Mouse (Mus musculus) forebrain, embryonic 11.5 days (tissue): ENCODE results near the gene Axin2. TPM values are rescaled to one million over a fixed set of nuclear protein-coding genes. Genes with fewer than 3 reads are reported as not detected.

Experiments used
- ATAC-seq: fragments of 200-750 bp; cut with Nextera tagmentation; replicated peaks from 2 replicates; pipeline ENCODE4 v1.8.0; 2017; ENCODE audit warnings: moderate TSS enrichment; ENCODE audit not compliant: low FRiP score
- DNase-seq: peaks from one replicate; pipeline ENCODE4 v3.0.0-alpha.2; 2017; ENCODE audit warnings: low spot score
- H3K27ac ChIP-seq: fragments of 300-500 bp; sonication (generic); 2 replicates; pipeline ENCODE4 v1.5.1; 2014; ENCODE audit warnings: low read depth, low read length
- H3K27me3 ChIP-seq: fragments of 300-500 bp; sonication (generic); 2 replicates; pipeline ENCODE4 v1.6.1; 2014; ENCODE audit warnings: mild to moderate bottlenecking, low read length, mixed read lengths; ENCODE audit not compliant: control insufficient read depth, insufficient read depth
- H3K36me3 ChIP-seq: fragments of 300-500 bp; sonication (generic); 2 replicates; pipeline ENCODE4 v1.6.1; 2014; ENCODE audit warnings: mild to moderate bottlenecking, low read length, moderate library complexity, mixed read lengths; ENCODE audit not compliant: control insufficient read depth, insufficient read depth
- H3K4me1 ChIP-seq: fragments of 300-500 bp; sonication (generic); replicated peaks from 2 replicates; pipeline ENCODE4 v1.6.1; 2014; ENCODE audit warnings: low read length, mixed read lengths; ENCODE audit not compliant: control insufficient read depth, insufficient read depth
- H3K4me2 ChIP-seq: fragments of 300-500 bp; sonication (generic); 2 replicates; pipeline ENCODE4 v1.6.1; 2014; ENCODE audit warnings: low read depth, mild to moderate bottlenecking, low read length, moderate library complexity, mixed read lengths; ENCODE audit not compliant: severe bottlenecking
- H3K4me3 ChIP-seq: fragments of 300-500 bp; sonication (generic); 2 replicates; pipeline ENCODE4 v1.5.1; 2014; ENCODE audit warnings: low read depth, low read length
- H3K9ac ChIP-seq: fragments of 300-500 bp; sonication (generic); 2 replicates; pipeline ENCODE4 v1.6.1; 2014; ENCODE audit warnings: low read length
- H3K9me3 ChIP-seq: fragments of 300-500 bp; sonication (generic); 2 replicates; pipeline ENCODE4 v1.6.1; 2016; ENCODE audit warnings: low read length, mixed read lengths; ENCODE audit not compliant: control insufficient read depth
- WGBS: fragments of 180-500 bp; shearing (Covaris S2); extraction: QIAGEN DNeasy Blood & Tissue Kit; methylation state at CpG from one replicate; pipeline ENCODE4 v1.1.7; 2014; 5-methylcytosine and 5-hydroxymethylcytosine counted together
- polyA plus RNA-seq: library from polyadenylated mRNA; unstranded; fragments of >200 nt; fragmentation: Nextera tagmentation; extraction: Ambion mirVana; gene quantifications from 2 replicates; pipeline ENCODE4 v1.2.1, GENCODE M21; 2014

Axin2 gene
- polyA plus RNA-seq, 1 experiment from 2014 or later: 20.9 TPM

DNA sequence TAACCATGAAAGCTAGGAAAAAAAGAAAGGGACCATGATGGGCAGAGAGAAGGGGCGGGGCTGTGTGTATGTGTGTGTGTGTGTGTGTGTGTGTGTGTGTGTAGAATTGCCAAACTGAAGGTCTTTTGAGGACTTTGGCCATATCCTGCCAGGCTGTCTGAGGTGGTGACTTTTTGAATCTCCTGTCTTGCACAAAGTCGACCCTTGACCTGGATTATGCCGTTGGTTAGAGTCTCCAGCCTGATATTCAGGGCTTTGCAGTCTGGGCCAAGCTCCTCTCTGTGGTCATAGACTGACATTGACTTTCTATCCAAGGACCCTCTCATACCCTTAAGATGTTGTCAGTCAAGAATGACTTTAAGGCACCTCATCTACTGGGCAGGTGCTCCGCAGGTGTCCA is 35.8 kb downstream of the Axin2 start:
- H3K27me3 ChIP-seq: no peaks in the 10 kb centered on the region
- H3K4me2 ChIP-seq: no peak overlapping the region
- H3K9me3 ChIP-seq: no peaks in the 10 kb centered on the region
- H3K4me3 ChIP-seq: no peak overlapping the region
- H3K9ac ChIP-seq: no peak overlapping the region
- DNase-seq: no peak
- no peaks in the 10 kb centered on the region; the same call in 1 of the 2 replicates for H3K4me1 ChIP-seq
- no peak overlapping the region for H3K27ac ChIP-seq
- no peak for ATAC-seq
- H3K36me3 ChIP-seq: no peaks in the 10 kb centered on the region; the same call in 1 of the 2 replicates
- WGBS: 96% methylated on average over 4 of the region's 4 CpGs

GRCm38 (mm10) chr11:108958349-108958748 is 38.2 kb downstream of the Axin2 start:
- WGBS: 50% methylated on average over 5 of the region's 5 CpGs
- Histone ChIP-seq H3K36me3 (no peaks in the 10 kb centered on the region; the same call in 1 of the 2 replicates), H3K4me1 (no peaks in the 10 kb centered on the region; the same call in 1 of the 2 replicates), H3K9ac (no peak overlapping the region), H3K9me3 (no peaks in the 10 kb centered on the region), H3K4me2 (no peak overlapping the region), H3K27ac (no peak overlapping the region), H3K4me3 (no peak overlapping the region), H3K27me3 (no peaks in the 10 kb centered on the region)
- DNase-seq (peak; percentile 50), ATAC-seq (0 out of 2 replicates have a peak, but pooled peaks have one; percentile 44)

- ATAC-seq (no peak), DNase-seq (peak; percentile 28)
- H3K9me3 ChIP-seq: no peaks in the 10 kb centered on the region
- H3K36me3 ChIP-seq: no peaks in the 10 kb centered on the region
- no peaks in the 10 kb centered on the region for H3K27me3 ChIP-seq
- H3K4me1 ChIP-seq: no peaks in the 10 kb centered on the region; the same call in 1 of the 2 replicates
- H3K27ac ChIP-seq: no peak overlapping the region
- H3K9ac ChIP-seq: no peak overlapping the region
- 63% methylated on average over 5 of the region's 5 CpGs for WGBS
- H3K4me2 ChIP-seq: no peak overlapping the region
- no peak overlapping the region for H3K4me3 ChIP-seq
These were observed 39.0 kb downstream of the Axin2 start for GRCm38 (mm10) chr11:108959196-108959595.

- Histone ChIP-seq H3K36me3 (no peaks in the 10 kb centered on the region), H3K9ac (peak overlapping the region; percentile 27; the same call in 1 of the 2 replicates), H3K4me3 (no peak overlapping the region; the same call in 1 of the 2 replicates), H3K27me3 (no peaks in the 10 kb centered on the region), H3K4me2 (0 out of 2 replicates have a peak overlapping the region, but pooled peaks have one; percentile 6), H3K4me1 (no peaks in the 10 kb centered on the region; the same call in 1 of the 2 replicates), H3K27ac (peak overlapping the region; percentile 3; the same call in 1 of the 2 replicates), H3K9me3 (no peaks in the 10 kb centered on the region)
- peak; percentile 55 for DNase-seq
- WGBS: 4% methylated on average over 11 of the region's 11 CpGs
- peak; percentile 63 for ATAC-seq
These were observed 41.5 kb downstream of the Axin2 start for GRCm38 (mm10) chr11:108961651-108962065.

DNA sequence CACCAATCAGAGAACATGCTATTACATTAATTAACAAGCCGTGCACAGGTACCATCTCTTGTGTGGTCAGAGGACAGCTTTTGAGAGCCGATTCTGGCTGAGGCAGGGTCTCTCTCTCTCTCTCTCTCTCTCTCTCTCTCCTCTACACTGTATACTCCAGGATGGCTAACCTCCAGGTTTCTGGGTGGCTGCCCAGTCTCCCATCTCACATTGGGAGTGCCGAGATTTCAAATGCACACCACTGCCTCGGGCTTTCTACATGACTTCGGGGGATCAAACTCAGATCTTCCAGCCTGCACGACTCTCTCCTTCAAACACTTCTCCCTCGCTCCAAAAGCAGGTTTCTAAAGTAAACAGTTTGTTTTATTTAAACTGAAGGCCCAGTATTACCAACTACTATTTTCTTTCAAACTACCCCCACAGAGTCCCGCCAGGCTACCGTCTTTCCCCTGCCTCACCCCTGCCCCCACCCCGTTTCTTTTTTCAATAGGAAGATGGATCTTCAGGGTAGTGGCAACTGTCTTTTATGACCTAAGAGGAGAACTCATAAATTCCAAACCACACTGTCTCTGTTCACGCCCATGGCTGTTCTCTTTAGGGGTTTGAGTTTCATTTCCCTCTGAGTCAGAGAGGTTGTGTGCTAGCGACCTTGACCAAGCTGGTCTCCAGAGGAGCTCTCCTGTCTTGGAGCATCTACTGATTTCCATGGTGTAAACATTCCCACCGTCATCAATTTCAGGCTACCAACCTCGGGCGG is 43.5 kb downstream of the Axin2 start:
- no peak overlapping the region for H3K9ac ChIP-seq
- no peaks in the 10 kb centered on the region; the same call in 1 of the 2 replicates for H3K4me1 ChIP-seq
- H3K27ac ChIP-seq: no peak overlapping the region
- DNase-seq (peak; percentile 25), ATAC-seq (no peak)
- no peaks in the 10 kb centered on the region for H3K27me3 ChIP-seq
- no peak overlapping the region for H3K4me2 ChIP-seq
- H3K36me3 ChIP-seq: no peaks in the 10 kb centered on the region
- WGBS: 89% methylated on average over 15 of the region's 15 CpGs
- no peak overlapping the region for H3K4me3 ChIP-seq
- H3K9me3 ChIP-seq: no peaks in the 10 kb centered on the region

DNA sequence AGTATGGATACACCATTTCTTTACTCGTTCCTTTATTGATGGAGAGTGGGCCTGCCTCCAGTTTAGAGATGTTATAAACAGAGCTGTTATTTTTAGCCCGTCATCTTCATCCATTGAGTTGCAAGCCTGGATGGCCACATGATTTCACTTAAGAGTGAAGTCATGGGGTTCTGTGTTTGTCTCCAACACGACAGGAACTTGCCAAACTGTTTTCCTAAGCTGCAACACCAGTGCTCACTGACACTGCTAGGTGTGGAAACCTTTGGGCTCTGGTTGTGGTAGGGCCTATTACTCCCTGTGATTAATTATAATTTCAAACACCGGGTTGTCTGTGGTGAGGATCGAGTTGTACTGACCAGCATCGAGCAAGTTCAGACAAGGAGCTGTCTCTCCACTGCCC is 45.6 kb downstream of the Axin2 start:
- WGBS: 78% methylated on average over 6 of the region's 6 CpGs

DNA sequence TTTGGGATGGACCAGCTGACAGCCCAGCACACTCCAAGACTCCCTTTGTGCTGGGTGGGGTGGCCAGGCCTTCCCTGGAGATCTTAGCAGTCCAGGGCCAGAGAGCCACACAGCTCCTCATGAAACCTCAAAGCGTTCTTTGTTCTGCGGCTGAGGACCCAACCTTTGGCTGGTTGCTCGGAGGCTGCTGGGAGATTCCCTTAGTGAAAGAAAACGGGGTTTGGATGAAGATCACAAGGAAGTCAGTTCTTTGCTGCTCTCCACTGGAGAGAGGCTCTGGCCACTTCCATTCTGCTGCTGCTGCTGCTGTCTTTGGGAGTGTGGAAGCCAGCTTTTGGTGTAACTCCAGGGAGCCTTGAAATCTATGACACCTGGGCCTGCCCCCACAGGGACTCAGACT is 53.3 kb downstream of the Axin2 start:
- 56% methylated on average over 4 of the region's 4 CpGs for WGBS
- H3K36me3 ChIP-seq: no peaks in the 10 kb centered on the region

More for the DNA sequence above, 45.6 kb downstream of the Axin2 start:
- peak; percentile 35 for DNase-seq
- H3K9ac ChIP-seq: no peak overlapping the region
- H3K9me3 ChIP-seq: no peaks in the 10 kb centered on the region
- no peaks in the 10 kb centered on the region for H3K27me3 ChIP-seq
- H3K4me2 ChIP-seq: no peak overlapping the region
- no peak for ATAC-seq
- no peak overlapping the region for H3K27ac ChIP-seq
- H3K4me1 ChIP-seq: no peaks in the 10 kb centered on the region; the same call in 1 of the 2 replicates
- no peaks in the 10 kb centered on the region for H3K36me3 ChIP-seq
- H3K4me3 ChIP-seq: no peak overlapping the region

GRCm38 (mm10) chr11:108973866-108974265 is 53.7 kb downstream of the Axin2 start:
- ATAC-seq (no peak), DNase-seq (no peak)
- H3K4me3 ChIP-seq: no peak overlapping the region
- H3K36me3 ChIP-seq: no peaks in the 10 kb centered on the region
- H3K9me3 ChIP-seq: no peaks in the 10 kb centered on the region
- 0 out of 2 replicates have a peak, but pooled peaks cover 6% of the 10 kb centered on the region for H3K4me1 ChIP-seq
- no peaks in the 10 kb centered on the region for H3K27me3 ChIP-seq
- H3K4me2 ChIP-seq: no peak overlapping the region
- WGBS: 46% methylated on average over 5 of the region's 5 CpGs
- H3K9ac ChIP-seq: no peak overlapping the region
- no peak overlapping the region for H3K27ac ChIP-seq

More for the DNA sequence above, 53.3 kb downstream of the Axin2 start:
- Histone ChIP-seq H3K4me2 (no peak overlapping the region), H3K27ac (no peak overlapping the region), H3K9me3 (no peaks in the 10 kb centered on the region), H3K9ac (no peak overlapping the region), H3K27me3 (no peaks in the 10 kb centered on the region), H3K4me3 (no peak overlapping the region), H3K4me1 (0 out of 2 replicates have a peak, but pooled peaks cover 6% of the 10 kb centered on the region)
- DNase-seq (no peak), ATAC-seq (no peak)
